Mouse (Mus musculus) midbrain, embryonic 13.5 days (tissue): Measurements from ENCODE around the gene Col13a1. TPM values are rescaled to one million over a fixed set of nuclear protein-coding genes. Genes with fewer than 3 reads are reported as not detected.

ENCODE experiments used
- ATAC-seq: fragments of 200-750 bp; cut with Nextera tagmentation; 2 replicates; pipeline ENCODE4 v1.8.0; 2017; ENCODE audit warnings: mild to moderate bottlenecking, moderate TSS enrichment, moderate library complexity
- H3K27ac ChIP-seq: fragments of 300-500 bp; sonication (generic); 2 replicates; pipeline ENCODE4 v1.5.1; 2015; ENCODE audit warnings: inconsistent platforms, mild to moderate bottlenecking, moderate library complexity
- H3K27me3 ChIP-seq: fragments of 300-500 bp; sonication (generic); 2 replicates; pipeline ENCODE4 v1.6.1; 2015; ENCODE audit warnings: mild to moderate bottlenecking, inconsistent platforms
- H3K36me3 ChIP-seq: fragments of 300-500 bp; sonication (generic); 2 replicates; pipeline ENCODE4 v1.6.1; 2015; ENCODE audit warnings: mild to moderate bottlenecking, inconsistent platforms
- H3K4me1 ChIP-seq: fragments of 300-500 bp; sonication (generic); replicated peaks from 2 replicates; pipeline ENCODE4 v1.6.1; 2015; ENCODE audit warnings: inconsistent platforms
- H3K4me2 ChIP-seq: fragments of 300-500 bp; sonication (generic); replicated peaks from 2 replicates; pipeline ENCODE4 v1.6.1; 2015; ENCODE audit warnings: moderate library complexity, mild to moderate bottlenecking, inconsistent platforms
- H3K4me3 ChIP-seq: fragments of 300-500 bp; sonication (generic); replicated peaks from 2 replicates; pipeline ENCODE4 v1.5.1; 2015; ENCODE audit warnings: mild to moderate bottlenecking, inconsistent platforms
- H3K9ac ChIP-seq: fragments of 300-500 bp; sonication (generic); replicated peaks from 2 replicates; pipeline ENCODE4 v1.6.1; 2015; ENCODE audit warnings: mild to moderate bottlenecking, inconsistent platforms
- H3K9me3 ChIP-seq: fragments of 300-500 bp; sonication (generic); 2 replicates; pipeline ENCODE4 v1.6.1; 2016; ENCODE audit warnings: mild to moderate bottlenecking, inconsistent platforms
- WGBS: fragments of 180-500 bp; shearing (Covaris S2); methylation state at CpG from one replicate; pipeline ENCODE4 v1.1.7; 2015; 5-methylcytosine and 5-hydroxymethylcytosine counted together
- polyA plus RNA-seq: library from polyadenylated mRNA; unstranded; fragments of >200 nt; fragmentation: Nextera tagmentation; extraction: Ambion mirVana; gene quantifications from 2 replicates; pipeline ENCODE4 v1.2.1, GENCODE M21; 2015

The Col13a1 gene
- polyA plus RNA-seq, 1 experiment from 2014 or later, result 1.2 TPM

- H3K4me2 ChIP-seq, result no peak overlapping the region
- H3K4me1 ChIP-seq, result peaks cover 5% of the 10 kb centered on the region; the same call in 1 of the 2 replicates
- no peak overlapping the region for H3K9ac ChIP-seq
- H3K27ac ChIP-seq, result no peak overlapping the region
- no peaks in the 10 kb centered on the region for H3K36me3 ChIP-seq
- 83% methylated on average over 8 of the region's 8 CpGs for WGBS
- H3K27me3 ChIP-seq, result no peaks in the 10 kb centered on the region
- ATAC-seq, result no peak
- no peak overlapping the region for H3K4me3 ChIP-seq
- no peaks in the 10 kb centered on the region for H3K9me3 ChIP-seq
These were observed 141.6 kb downstream of the Col13a1 start for GRCm38 (mm10) chr10:61837286-61837685.

- Histone ChIP-seq H3K27ac (no peak overlapping the region), H3K4me3 (no peak overlapping the region), H3K36me3 (no peaks in the 10 kb centered on the region), H3K9ac (no peak overlapping the region), H3K4me1 (peaks cover 4% of the 10 kb centered on the region; the same call in 1 of the 2 replicates), H3K27me3 (0 out of 2 replicates have a peak, but pooled peaks cover 5% of the 10 kb centered on the region), H3K4me2 (no peak overlapping the region), H3K9me3 (no peaks in the 10 kb centered on the region)
- no peak for ATAC-seq
- 88% methylated on average over 6 of the region's 6 CpGs for WGBS
These were observed 144.6 kb downstream of the Col13a1 start for GRCm38 (mm10) chr10:61834288-61834687.

- WGBS, result 91% methylated on average over 11 of the region's 11 CpGs
- no peak for ATAC-seq
- 0 out of 2 replicates have a peak, but pooled peaks cover 5% of the 10 kb centered on the region for H3K27me3 ChIP-seq
These were observed 146.2 kb downstream of the Col13a1 start for GRCm38 (mm10) chr10:61832713-61833112.

GRCm38 (mm10) chr10:61831741-61832140, 147.2 kb downstream of the Col13a1 start:
- no peaks in the 10 kb centered on the region for H3K36me3 ChIP-seq
- H3K27me3 ChIP-seq, result 0 out of 2 replicates have a peak, but pooled peaks cover 5% of the 10 kb centered on the region
- no peak overlapping the region for H3K4me2 ChIP-seq
- no peak overlapping the region for H3K9ac ChIP-seq
- no peak overlapping the region for H3K27ac ChIP-seq
- no peak for ATAC-seq
- H3K4me3 ChIP-seq, result no peak overlapping the region
- no peaks in the 10 kb centered on the region for H3K9me3 ChIP-seq
- 97% methylated on average over 6 of the region's 6 CpGs for WGBS
- peaks cover 9% of the 10 kb centered on the region; the same call in 1 of the 2 replicates for H3K4me1 ChIP-seq

More at GRCm38 (mm10) chr10:61832713-61833112, 146.2 kb downstream of the Col13a1 start:
- H3K4me2 ChIP-seq, result no peak overlapping the region
- no peak overlapping the region for H3K4me3 ChIP-seq
- no peaks in the 10 kb centered on the region for H3K36me3 ChIP-seq
- H3K9me3 ChIP-seq, result no peaks in the 10 kb centered on the region
- no peak overlapping the region for H3K27ac ChIP-seq
- no peak overlapping the region for H3K9ac ChIP-seq
- no peaks in the 10 kb centered on the region for H3K4me1 ChIP-seq

GRCm38 (mm10) chr10:61831251-61831650, 147.7 kb downstream of the Col13a1 start:
- 0 out of 2 replicates have a peak, but pooled peaks cover 5% of the 10 kb centered on the region for H3K27me3 ChIP-seq
- 84% methylated on average over 12 of the region's 12 CpGs for WGBS

GRCm38 (mm10) chr10:61830817-61831216, 148.1 kb downstream of the Col13a1 start:
- Histone ChIP-seq H3K4me1 (peaks cover 10% of the 10 kb centered on the region; the same call in 1 of the 2 replicates), H3K4me2 (no peak overlapping the region), H3K36me3 (no peaks in the 10 kb centered on the region), H3K9me3 (no peaks in the 10 kb centered on the region), H3K27ac (no peak overlapping the region), H3K9ac (no peak overlapping the region), H3K27me3 (0 out of 2 replicates have a peak, but pooled peaks cover 5% of the 10 kb centered on the region), H3K4me3 (no peak overlapping the region)
- ATAC-seq, result no peak
- 61% methylated on average over 9 of the region's 9 CpGs for WGBS

More at GRCm38 (mm10) chr10:61831251-61831650, 147.7 kb downstream of the Col13a1 start:
- Histone ChIP-seq H3K9me3 (no peaks in the 10 kb centered on the region), H3K4me2 (no peak overlapping the region), H3K9ac (no peak overlapping the region), H3K36me3 (no peaks in the 10 kb centered on the region), H3K4me3 (no peak overlapping the region), H3K4me1 (peaks cover 10% of the 10 kb centered on the region; the same call in 1 of the 2 replicates), H3K27ac (no peak overlapping the region)
- ATAC-seq, result no peak

- 0 out of 2 replicates have a peak, but pooled peaks cover 5% of the 10 kb centered on the region for H3K27me3 ChIP-seq
- H3K9ac ChIP-seq, result no peak overlapping the region
- H3K4me3 ChIP-seq, result no peak overlapping the region
- H3K4me2 ChIP-seq, result no peak overlapping the region
- 62% methylated on average over 4 of the region's 4 CpGs for WGBS
- H3K27ac ChIP-seq, result no peak overlapping the region
- ATAC-seq, result no peak
- H3K4me1 ChIP-seq, result peaks cover 10% of the 10 kb centered on the region; the same call in 1 of the 2 replicates
- no peaks in the 10 kb centered on the region for H3K36me3 ChIP-seq
- no peaks in the 10 kb centered on the region for H3K9me3 ChIP-seq
These were observed 149.9 kb downstream of the Col13a1 start for GRCm38 (mm10) chr10:61829046-61829445.

- no peak overlapping the region for H3K27ac ChIP-seq
- WGBS, result 90% methylated on average over 32 of the region's 32 CpGs
These were observed 150.7 kb downstream of the Col13a1 start for GRCm38 (mm10) chr10:61827950-61828936.

GRCm38 (mm10) chr10:61826753-61827435, 152.0 kb downstream of the Col13a1 start:
- 11% methylated on average over 16 of the region's 16 CpGs for WGBS
- Histone ChIP-seq H3K4me1 (peaks cover 10% of the 10 kb centered on the region; the same call in 1 of the 2 replicates), H3K27me3 (0 out of 2 replicates have a peak, but pooled peaks cover 5% of the 10 kb centered on the region), H3K4me3 (no peak overlapping the region), H3K4me2 (no peak overlapping the region), H3K36me3 (no peaks in the 10 kb centered on the region), H3K9ac (no peak overlapping the region), H3K9me3 (no peaks in the 10 kb centered on the region), H3K27ac (no peak overlapping the region)
- ATAC-seq, result no peak

More at GRCm38 (mm10) chr10:61827950-61828936, 150.7 kb downstream of the Col13a1 start:
- no peak for ATAC-seq
- H3K4me3 ChIP-seq, result no peak overlapping the region
- H3K36me3 ChIP-seq, result no peaks in the 10 kb centered on the region
- no peak overlapping the region for H3K9ac ChIP-seq
- no peak overlapping the region for H3K4me2 ChIP-seq
- peaks cover 10% of the 10 kb centered on the region; the same call in 1 of the 2 replicates for H3K4me1 ChIP-seq
- no peaks in the 10 kb centered on the region for H3K9me3 ChIP-seq
- 0 out of 2 replicates have a peak, but pooled peaks cover 5% of the 10 kb centered on the region for H3K27me3 ChIP-seq

GRCm38 (mm10) chr10:61825979-61826752, 152.7 kb downstream of the Col13a1 start:
- no peak for ATAC-seq

GRCm38 (mm10) chr10:61825536-61825935, 153.4 kb downstream of the Col13a1 start:
- WGBS, result 51% methylated on average over 5 of the region's 5 CpGs
- ATAC-seq, result no peak
- Histone ChIP-seq H3K4me1 (peaks cover 10% of the 10 kb centered on the region; the same call in 1 of the 2 replicates), H3K4me3 (no peak overlapping the region), H3K27me3 (0 out of 2 replicates have a peak, but pooled peaks cover 2% of the 10 kb centered on the region), H3K9me3 (no peaks in the 10 kb centered on the region), H3K4me2 (no peak overlapping the region), H3K9ac (no peak overlapping the region), H3K36me3 (no peaks in the 10 kb centered on the region), H3K27ac (no peak overlapping the region)

More at GRCm38 (mm10) chr10:61825979-61826752, 152.7 kb downstream of the Col13a1 start:
- Histone ChIP-seq H3K4me3 (no peak overlapping the region), H3K4me2 (no peak overlapping the region), H3K27me3 (0 out of 2 replicates have a peak, but pooled peaks cover 2% of the 10 kb centered on the region), H3K9ac (no peak overlapping the region), H3K27ac (no peak overlapping the region), H3K4me1 (peaks cover 10% of the 10 kb centered on the region; the same call in 1 of the 2 replicates), H3K9me3 (no peaks in the 10 kb centered on the region), H3K36me3 (no peaks in the 10 kb centered on the region)
- 78% methylated on average over 13 of the region's 13 CpGs for WGBS
